Mouse (Mus musculus) CH12.LX (cell line): ENCODE results near the gene Scgn. TPM values are rescaled to one million over a fixed set of nuclear protein-coding genes. Genes with fewer than 3 reads are reported as not detected.

Experiments used
- DNase-seq: peaks from one replicate; pipeline ENCODE4 v3.0.0-alpha.2; 2013; ENCODE audit errors: extremely low read depth
- H3K27ac ChIP-seq: 2 replicates; pipeline ENCODE4 v1.5.1; 2012; ENCODE audit warnings: low read depth, mild to moderate bottlenecking, control low read depth, moderate library complexity; ENCODE audit not compliant: insufficient read depth
- H3K27me3 ChIP-seq: replicated peaks from 2 replicates; pipeline ENCODE3; 2012; ENCODE audit warnings: inconsistent platforms
- H3K36me3 ChIP-seq, 2 experiments: replicated peaks in 1 of 2; 2 replicates each; pipeline versions ENCODE3 to v1.6.1; 2012; ENCODE audit warnings: inconsistent platforms in 1 of 2, low read length in 1 of 2, mild to moderate bottlenecking in 1 of 2, mixed read lengths in 1 of 2, moderate library complexity in 1 of 2; ENCODE audit not compliant: control insufficient read depth in 1 of 2, insufficient read depth in 1 of 2
- H3K4me1 ChIP-seq, 2 experiments: 2 replicates each; pipeline ENCODE4 v1.6.1; 2012; ENCODE audit warnings: inconsistent platforms in 1 of 2, moderate library complexity in 1 of 2; ENCODE audit not compliant: insufficient read depth in 2 of 2, control insufficient read depth in 1 of 2
- H3K4me2 ChIP-seq: 2 replicates; pipeline ENCODE4 v1.6.1; 2012; ENCODE audit warnings: low read depth, mild to moderate bottlenecking, control low read depth; ENCODE audit not compliant: poor library complexity, insufficient read depth, severe bottlenecking
- H3K4me3 ChIP-seq, 3 experiments: fragments of 150-350 bp in 1 of 3; sonication (generic) in 1 of 3; replicated peaks in 1 of 3; 2 replicates each; pipeline versions ENCODE3 to v1.5.1; 2011 to 2012; ENCODE audit warnings: low read depth in 2 of 3, low read length in 2 of 3, mild to moderate bottlenecking in 2 of 3, moderate library complexity in 2 of 3, control low read depth in 1 of 3, improper control_type of control experiment in 1 of 3, inconsistent platforms in 1 of 3, mixed read lengths in 1 of 3; ENCODE audit not compliant: poor library complexity in 1 of 3
- H3K79me2 ChIP-seq: replicated peaks from 2 replicates; pipeline ENCODE4 v1.6.1; 2012; ENCODE audit warnings: mild to moderate bottlenecking, moderate library complexity; ENCODE audit not compliant: control insufficient read depth, poor library complexity, insufficient read depth, severe bottlenecking; ENCODE audit errors: extremely low read depth
- H3K9ac ChIP-seq: 2 replicates; pipeline ENCODE4 v1.6.1; 2012; ENCODE audit warnings: low read depth, mild to moderate bottlenecking, control low read depth, moderate library complexity; ENCODE audit not compliant: insufficient read depth
- H3K9me3 ChIP-seq: replicated peaks from 2 replicates; pipeline ENCODE3; 2012; ENCODE audit warnings: low read length, inconsistent platforms, mixed read lengths
- BHLHE40 ChIP-seq: IDR thresholded peaks from 2 replicates; pipeline ENCODE4 v1.6.1; 2011; ENCODE audit warnings: mild to moderate bottlenecking, low read depth, low read length, improper control_type of control experiment
- HCFC1 ChIP-seq: IDR thresholded peaks from 2 replicates; pipeline ENCODE4 v1.6.1; 2012; ENCODE audit warnings: low read depth, mild to moderate bottlenecking, inconsistent platforms, low read length, improper control_type of control experiment
- IRF4 ChIP-seq: IDR thresholded peaks from 2 replicates; pipeline ENCODE4 v1.6.1; 2014; ENCODE audit warnings: low read depth, mild to moderate bottlenecking, inconsistent platforms, low read length, improper control_type of control experiment
- KAT2A ChIP-seq: IDR thresholded peaks from 2 replicates; pipeline ENCODE4 v1.6.1; 2012; ENCODE audit warnings: low read length, improper control_type of control experiment, inconsistent platforms; ENCODE audit not compliant: insufficient replicate concordance
- MAX ChIP-seq: IDR thresholded peaks from 2 replicates; pipeline ENCODE4 v1.6.1; 2011; ENCODE audit warnings: low read length, improper control_type of control experiment
- MXI1 ChIP-seq: IDR thresholded peaks from 2 replicates; pipeline ENCODE4 v1.6.1; 2011; ENCODE audit warnings: mild to moderate bottlenecking, low read depth, low read length, improper control_type of control experiment
- PAX5 ChIP-seq: IDR thresholded peaks from 2 replicates; pipeline ENCODE4 v1.6.1; 2012; ENCODE audit warnings: low read length, inconsistent platforms, mixed read lengths
- RCOR1 ChIP-seq: conservative IDR thresholded peaks from 2 replicates; pipeline ENCODE4 v1.6.1; 2012; ENCODE audit warnings: low read depth, mild to moderate bottlenecking, inconsistent platforms, low read length, improper control_type of control experiment
- SIN3A ChIP-seq: IDR thresholded peaks from 2 replicates; pipeline ENCODE4 v1.6.1; 2012; ENCODE audit warnings: low read length, improper control_type of control experiment, inconsistent platforms
- USF1 ChIP-seq: IDR thresholded peaks from 2 replicates; pipeline ENCODE4 v1.6.1; 2014; ENCODE audit warnings: low read depth, mild to moderate bottlenecking, inconsistent platforms, low read length, improper control_type of control experiment
- dilution Hi-C: fragments of 300-500 bp; cut with MboI; formaldehyde crosslinking; loops from 2 replicates; pipeline ENCODE4 v1.14.3; 2020; ENCODE audit warnings: low sequenced_read_pairs; ENCODE audit not compliant: extremely low pct_unique_long_range_greater_than_20kb, extremely low pct_ligation_motif_present
- in situ Hi-C: fragments of 300-500 bp; cut with MboI; formaldehyde crosslinking; loops from 3 replicates; pipeline ENCODE4 v1.14.3; 2019; ENCODE audit warnings: low sequenced_read_pairs, low pct_ligation_motif_present, low pct_unique_long_range_greater_than_20kb, mixed read lengths
- polyA plus RNA-seq: library from polyadenylated mRNA; unstranded; fragments of >175 nt; gene quantifications from 2 replicates; pipeline ENCODE4 v1.2.1, GENCODE M21; 2012; ENCODE audit warnings: low read depth; ENCODE audit not compliant: insufficient read length
- total RNA-seq, 2 experiments: library from RNA; depleted of rRNA; stranded (reverse); fragments of 300-350 nt in 1 of 2; fragments of >200 nt in 1 of 2; gene quantifications; 2 replicates each; pipeline ENCODE4 v1.2.3; 2012 to 2014

Gene Scgn
- total and polyA plus RNA-seq, 3 experiments = not detected

DNA sequence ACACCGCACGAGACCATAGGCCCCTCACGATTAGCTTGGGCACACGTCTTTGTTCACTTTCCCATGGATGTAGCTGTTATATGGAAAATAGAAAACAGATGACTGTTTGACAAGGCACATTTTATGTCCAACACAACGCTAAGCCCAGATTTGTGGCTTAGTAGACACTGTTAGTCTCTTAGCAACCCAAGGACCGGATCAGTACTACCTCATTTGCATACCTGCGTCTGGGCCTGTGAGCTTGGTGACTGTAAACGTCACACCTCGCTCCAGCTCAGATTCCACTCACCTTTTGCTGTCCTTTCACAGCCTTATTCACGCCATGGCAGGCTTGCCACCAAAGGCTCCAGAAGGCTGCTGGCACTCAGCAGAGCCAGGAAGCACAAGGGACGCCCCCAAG, 60.1 kb downstream of the Scgn start:
- in situ Hi-C loops = no loop called here
- Histone ChIP-seq H3K9me3 (no peaks in the 10 kb centered on the region), H3K79me2 (no peaks in the 10 kb centered on the region), H3K4me2 (peak overlapping the region; percentile 90), H3K36me3 (no peaks in the 10 kb centered on the region), H3K4me1 (peaks cover 0 to 11% of the 10 kb centered on the region in 2 experiments; a peak in 3 of 4 replicates), H3K4me3 (peak overlapping the region in 1 of 3 experiments; percentile 27), H3K9ac (peak overlapping the region; percentile 1; the same call in 1 of the 2 replicates), H3K27me3 (no peaks in the 10 kb centered on the region), H3K27ac (no peak overlapping the region)
- peak; percentile 37 for DNase-seq
- dilution Hi-C loops = no loop called here
- TF ChIP-seq BHLHE40 (peak; percentile 74), SIN3A (0 out of 2 replicates have a peak, but pooled peaks have one; percentile 21), IRF4 (0 out of 2 replicates have a peak, but pooled peaks have one; percentile 3), RCOR1 (no peak)

DNA sequence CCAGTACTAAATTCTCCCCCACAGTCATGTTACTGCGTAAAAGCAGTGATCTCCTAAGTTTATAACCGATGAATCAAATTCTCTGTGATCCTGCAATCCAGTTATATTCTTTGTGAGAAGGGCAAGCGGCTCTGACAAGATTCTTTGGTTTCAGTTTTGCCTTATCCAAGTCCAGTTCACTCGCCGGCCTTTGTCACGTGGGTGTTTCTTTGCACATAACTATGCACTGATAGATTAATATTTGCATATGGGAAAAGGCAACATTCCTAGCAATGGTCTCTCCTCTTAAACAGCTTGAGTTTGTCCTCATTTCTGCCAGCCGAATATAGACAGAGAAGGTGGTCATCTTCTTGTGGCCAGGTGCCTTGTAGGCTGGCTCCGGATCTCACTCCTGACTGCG, 60.6 kb downstream of the Scgn start:
- no peaks in the 10 kb centered on the region for H3K79me2 ChIP-seq
- TF ChIP-seq MAX (no peak), USF1 (0 out of 2 replicates have a peak, but pooled peaks have one; percentile 15)
- in situ Hi-C loops (no loop called here), dilution Hi-C loops (no loop called here)
- H3K4me1 ChIP-seq = peaks cover 0 to 8% of the 10 kb centered on the region in 2 experiments; a peak in 3 of 4 replicates
- H3K27ac ChIP-seq = no peak overlapping the region
- H3K27me3 ChIP-seq = no peaks in the 10 kb centered on the region
- no peak for DNase-seq
- peak overlapping the region; percentile 1; the same call in 1 of the 2 replicates for H3K9ac ChIP-seq
- peak overlapping the region; percentile 90 for H3K4me2 ChIP-seq
- peak overlapping the region in 1 of 3 experiments; percentile 27 for H3K4me3 ChIP-seq
- H3K9me3 ChIP-seq = no peaks in the 10 kb centered on the region
- H3K36me3 ChIP-seq = no peaks in the 10 kb centered on the region

DNA sequence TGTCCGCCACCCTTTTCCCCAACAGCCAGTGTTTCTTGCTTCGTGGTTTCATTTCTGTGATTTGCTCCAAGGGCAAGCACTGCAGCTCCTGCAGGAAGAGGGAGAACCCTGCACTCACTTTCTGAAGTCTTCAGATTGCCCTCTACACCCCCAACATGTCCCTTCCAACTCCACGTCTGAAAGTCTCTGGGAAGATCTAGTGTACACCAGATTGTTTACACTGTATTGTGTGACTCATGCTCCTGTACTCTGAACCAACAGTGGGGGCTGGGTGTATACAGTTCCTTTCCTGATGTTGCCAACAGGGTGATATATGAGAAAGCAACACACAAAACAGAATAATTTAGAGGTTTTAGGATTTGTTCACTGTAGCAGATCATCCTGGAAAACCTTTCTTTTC, 62.4 kb downstream of the Scgn start:
- no peaks in the 10 kb centered on the region for H3K36me3 ChIP-seq
- no peak for DNase-seq
- no peak overlapping the region for H3K4me3 ChIP-seq
- H3K79me2 ChIP-seq = no peaks in the 10 kb centered on the region
- in situ Hi-C loops = no loop called here
- peaks cover 0 to 7% of the 10 kb centered on the region in 2 experiments; a peak in 3 of 4 replicates for H3K4me1 ChIP-seq
- dilution Hi-C loops = no loop called here
- H3K4me2 ChIP-seq = peak overlapping the region; percentile 8; the same call in 1 of the 2 replicates
- no peaks in the 10 kb centered on the region for H3K9me3 ChIP-seq
- H3K27ac ChIP-seq = no peak overlapping the region
- no peaks in the 10 kb centered on the region for H3K27me3 ChIP-seq
- no peak for TF ChIP-seq PAX5
- no peak for TF ChIP-seq USF1
- TF ChIP-seq BHLHE40 = no peak
- no peak for TF ChIP-seq RCOR1
- no peak for TF ChIP-seq KAT2A
- no peak for TF ChIP-seq MXI1
- no peak for TF ChIP-seq HCFC1
- H3K9ac ChIP-seq = no peak overlapping the region
